Mouse (Mus musculus) liver, embryonic 14 days (tissue): Measurements from ENCODE around the gene Rfx8. TPM values are rescaled to one million over a fixed set of nuclear protein-coding genes. Genes with fewer than 3 reads are reported as not detected.

Experiments
- polyA plus RNA-seq: library from polyadenylated mRNA; depleted of rRNA; stranded (reverse); fragments of >200 nt; gene quantifications from 2 replicates; pipeline ENCODE4 v1.2.3, GENCODE M21; 2012; rRNA removed

The Rfx8 gene
- 0.03 TPM in 2 replicates for polyA plus RNA-seq

DNA sequence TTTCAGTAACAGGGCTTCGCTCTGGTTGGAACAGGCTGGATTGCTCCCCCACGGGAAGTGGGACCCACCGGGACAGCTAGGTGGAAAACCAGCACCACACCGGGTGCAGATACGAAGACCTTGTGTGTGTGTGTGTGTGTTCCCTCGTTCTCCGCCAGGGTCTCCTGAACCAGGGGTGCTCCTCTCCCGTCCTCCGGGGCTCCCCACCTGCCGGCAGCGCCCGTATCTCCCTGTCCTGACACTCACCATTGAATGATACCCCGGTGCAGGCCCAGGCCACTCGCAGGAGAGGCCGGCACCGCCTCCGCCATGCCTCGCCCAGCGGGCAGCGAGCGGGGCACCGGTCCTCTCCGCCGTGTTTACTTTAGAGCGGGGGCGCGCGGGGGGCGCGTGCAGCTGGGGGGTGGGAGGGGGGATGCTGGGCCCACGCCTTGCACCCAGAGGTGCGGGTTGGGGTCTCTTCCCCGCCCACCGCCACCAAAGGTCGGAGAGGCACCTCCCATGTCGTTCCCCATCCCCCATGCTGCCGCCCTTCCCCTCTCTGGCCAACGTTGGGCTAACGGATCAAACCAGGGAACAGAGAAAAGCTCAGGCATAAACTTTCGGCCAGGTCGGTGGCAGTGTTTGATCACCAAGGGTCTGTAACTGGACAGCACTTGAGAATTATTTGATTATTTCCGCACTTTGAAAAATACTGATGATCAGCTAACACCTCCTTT lies at the start of gene Rfx8:
TSS of gene Rfx8 (minus strand) at position 366 of the 719 bp plus-strand sequence.

DNA sequence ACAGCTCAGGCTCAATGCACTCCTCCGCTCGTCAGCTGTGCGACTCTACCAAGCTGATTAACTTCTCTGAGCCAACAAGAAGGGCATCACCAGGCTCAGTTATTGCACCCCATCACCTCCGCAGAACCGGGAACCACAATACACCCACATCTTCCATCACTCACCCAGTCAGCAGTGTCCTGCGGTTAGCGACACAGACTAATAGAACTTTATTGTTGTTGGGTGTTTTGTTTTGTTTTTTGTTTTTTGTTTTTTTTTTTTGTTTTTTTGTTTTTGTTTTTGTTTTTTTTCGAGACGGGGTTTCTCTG lies 69.6 kb downstream of the Rfx8 start, which contains the start of gene Creg2:
TSS of gene Creg2 (minus strand) at position 234 of the 308 bp plus-strand sequence.

Other genes with a start within 250 kb of the Rfx8 start
- gene Tbc1d8, start 242.2 kb downstream of the Rfx8 start, polyA plus RNA-seq, result 2.7 and 3.3 TPM in 2 replicates
- gene Cnot11, start 186.0 kb downstream of the Rfx8 start, polyA plus RNA-seq, result 6.9 and 8.1 TPM in 2 replicates
- gene Rnf149, start 143.6 kb downstream of the Rfx8 start, polyA plus RNA-seq, result 15.5 and 18.6 TPM in 2 replicates
- not detected in 2 replicates for gene Creg2, start 69.5 kb downstream of the Rfx8 start, polyA plus RNA-seq
- gene Gm3646, start 84.3 kb upstream of the Rfx8 start, polyA plus RNA-seq, result not detected in 2 replicates
- 13.7 and 14.2 TPM in 2 replicates for gene Map4k4, start 179.9 kb upstream of the Rfx8 start, polyA plus RNA-seq